Mouse (Mus musculus): ENCODE results near the gene Wdr20rt. TPM values are rescaled to one million over a fixed set of nuclear protein-coding genes. Genes with fewer than 3 reads are reported as not detected.

Gene Wdr20rt
- not detected in 2 replicates for total RNA-seq (2012; rRNA removed)
- not detected in 2 replicates for total RNA-seq (2014; rRNA removed)
- not detected in 2 replicates for polyA plus RNA-seq (2012; ENCODE audit: insufficient read length, low read depth)

- no peaks in the 10 kb centered on the region for H3K9me3 ChIP-seq (replicated peaks; ENCODE audit: low read length)
- no peak within 1 kb of the TSS for H3K4me3 ChIP-seq (replicated peaks in 1 of 3; ENCODE audit: low read depth in 2 of 3, low read length in 2 of 3, poor library complexity in 1 of 3)
- no peaks in the 10 kb centered on the region for H3K79me2 ChIP-seq (replicated peaks; ENCODE audit: control insufficient read depth, extremely low read depth, insufficient read depth, poor library complexity, severe bottlenecking)
- H3K36me3 ChIP-seq (replicated peaks in 1 of 2; ENCODE audit: control insufficient read depth in 1 of 2, insufficient read depth in 1 of 2, low read length in 1 of 2) = no peaks in the 10 kb centered on the region
- no peak within 1 kb of the TSS for H3K4me2 ChIP-seq (ENCODE audit: insufficient read depth, low read depth, poor library complexity, severe bottlenecking)
- no peaks in the 10 kb centered on the region; a peak in 1 of 4 replicates for H3K4me1 ChIP-seq (ENCODE audit: control insufficient read depth in 1 of 2, insufficient read depth in 2 of 2)
- dilution Hi-C loops (cut with MboI; ENCODE audit: extremely low pct_ligation_motif_present, extremely low pct_unique_long_range_greater_than_20kb, low sequenced_read_pairs) = no loop called here
- no peaks in the 10 kb centered on the region for H3K27me3 ChIP-seq (replicated peaks)
- H3K9ac ChIP-seq (ENCODE audit: insufficient read depth, low read depth) = no peak within 1 kb of the TSS
- DNase-seq (ENCODE audit: extremely low read depth) = no peak
- in situ Hi-C loops (cut with MboI; ENCODE audit: low pct_ligation_motif_present, low pct_unique_long_range_greater_than_20kb, low sequenced_read_pairs) = no loop called here
- TF ChIP-seq RCOR1 (conservative IDR thresholded peaks at IDR 0.05; ENCODE audit: low read depth, low read length) (no peak), JUND (conservative IDR thresholded peaks at IDR 0.05; ENCODE audit: low read depth, low read length) (no peak), MAX (IDR thresholded peaks at IDR 0.05; ENCODE audit: low read length) (no peak), MYC (IDR thresholded peaks at IDR 0.05; ENCODE audit: low read depth, low read length) (no peak), USF2 (conservative IDR thresholded peaks at IDR 0.05; ENCODE audit: low read depth, low read length) (no peak), ZC3H11A (IDR thresholded peaks at IDR 0.05; ENCODE audit: low read depth, low read length) (no peak), RAD21 (IDR thresholded peaks at IDR 0.05; ENCODE audit: low read depth, low read length) (no peak), KAT2A (IDR thresholded peaks at IDR 0.05; ENCODE audit: insufficient replicate concordance, low read length) (no peak), PAX5 (IDR thresholded peaks at IDR 0.05; ENCODE audit: low read length) (no peak), TCF12 (IDR thresholded peaks at IDR 0.05; ENCODE audit: low read depth, low read length) (no peak), IRF4 (IDR thresholded peaks at IDR 0.05; ENCODE audit: low read depth, low read length) (no peak), JUN (IDR thresholded peaks at IDR 0.05; ENCODE audit: insufficient read depth, low read depth, low read length) (no peak), NELFE (IDR thresholded peaks at IDR 0.05; ENCODE audit: low read depth, low read length) (no peak), ELF1 (IDR thresholded peaks at IDR 0.05; ENCODE audit: low read depth, low read length) (no peak), NRF1 (IDR thresholded peaks at IDR 0.05; ENCODE audit: low read depth, low read length) (no peak), SIN3A (IDR thresholded peaks at IDR 0.05; ENCODE audit: low read length) (no peak)
- H3K27ac ChIP-seq (ENCODE audit: insufficient read depth, low read depth) = no peak within 1 kb of the TSS
Measured at GRCm38 (mm10) chr12:65225467-65225945, at the start of gene Wdr20rt. Gene Wdr20rt, plus strand, starts transcription at chr12:65225517.

- Histone ChIP-seq H3K4me2 (ENCODE audit: insufficient read depth, low read depth, poor library complexity, severe bottlenecking) (no peak overlapping the region), H3K4me3 (replicated peaks in 1 of 3; ENCODE audit: low read depth in 2 of 3, low read length in 2 of 3, poor library complexity in 1 of 3) (no peak overlapping the region), H3K9me3 (replicated peaks; ENCODE audit: low read length) (no peaks in the 10 kb centered on the region), H3K79me2 (replicated peaks; ENCODE audit: control insufficient read depth, extremely low read depth, insufficient read depth, poor library complexity, severe bottlenecking) (no peaks in the 10 kb centered on the region), H3K4me1 (ENCODE audit: control insufficient read depth in 1 of 2, insufficient read depth in 2 of 2) (no peaks in the 10 kb centered on the region), H3K9ac (ENCODE audit: insufficient read depth, low read depth) (no peak overlapping the region), H3K36me3 (replicated peaks in 1 of 2; ENCODE audit: control insufficient read depth in 1 of 2, insufficient read depth in 1 of 2, low read length in 1 of 2) (no peaks in the 10 kb centered on the region), H3K27ac (ENCODE audit: insufficient read depth, low read depth) (no peak overlapping the region), H3K27me3 (replicated peaks) (no peaks in the 10 kb centered on the region)
- peak; percentile 16 for DNase-seq (ENCODE audit: extremely low read depth)
- in situ Hi-C loops (cut with MboI; ENCODE audit: low pct_ligation_motif_present, low pct_unique_long_range_greater_than_20kb, low sequenced_read_pairs) = no loop called here
- peak; percentile 72 for TF ChIP-seq RAD21 (IDR thresholded peaks at IDR 0.05; ENCODE audit: low read depth, low read length)
- peak in 1 of 2 experiments; percentile 57; a peak in 2 of 4 replicates for TF ChIP-seq CTCF (conservative IDR thresholded peaks at IDR 0.05 in 1 of 2, IDR thresholded peaks at IDR 0.05 in 1 of 2; ENCODE audit: low read depth in 2 of 2, low read length in 2 of 2)
- TF ChIP-seq CHD2 (IDR thresholded peaks at IDR 0.05; ENCODE audit: low read length) = no peak
- peak; percentile 28; the same call in 1 of the 2 replicates for TF ChIP-seq SMC3 (IDR thresholded peaks at IDR 0.05; ENCODE audit: low read depth, low read length)
- dilution Hi-C loops (cut with MboI; ENCODE audit: extremely low pct_ligation_motif_present, extremely low pct_unique_long_range_greater_than_20kb, low sequenced_read_pairs) = no loop called here
Measured at GRCm38 (mm10) chr12:65187365-65187764, 38.0 kb upstream of the Wdr20rt start.

Data from CH12.LX (cell line).